Mouse (Mus musculus) stomach, postnatal 0 days (tissue): ENCODE results near the gene Aasdhppt.

Experiments
- CTCF ChIP-seq: IDR thresholded peaks from 2 replicates; pipeline ENCODE4 v1.5.1; 2016; ENCODE audit warnings: antibody characterized with exemption, low read depth, mild to moderate bottlenecking, moderate library complexity
- EP300 ChIP-seq: optimal IDR thresholded peaks from 2 replicates; pipeline ENCODE3; 2016; ENCODE audit warnings: antibody characterized with exemption

DNA sequence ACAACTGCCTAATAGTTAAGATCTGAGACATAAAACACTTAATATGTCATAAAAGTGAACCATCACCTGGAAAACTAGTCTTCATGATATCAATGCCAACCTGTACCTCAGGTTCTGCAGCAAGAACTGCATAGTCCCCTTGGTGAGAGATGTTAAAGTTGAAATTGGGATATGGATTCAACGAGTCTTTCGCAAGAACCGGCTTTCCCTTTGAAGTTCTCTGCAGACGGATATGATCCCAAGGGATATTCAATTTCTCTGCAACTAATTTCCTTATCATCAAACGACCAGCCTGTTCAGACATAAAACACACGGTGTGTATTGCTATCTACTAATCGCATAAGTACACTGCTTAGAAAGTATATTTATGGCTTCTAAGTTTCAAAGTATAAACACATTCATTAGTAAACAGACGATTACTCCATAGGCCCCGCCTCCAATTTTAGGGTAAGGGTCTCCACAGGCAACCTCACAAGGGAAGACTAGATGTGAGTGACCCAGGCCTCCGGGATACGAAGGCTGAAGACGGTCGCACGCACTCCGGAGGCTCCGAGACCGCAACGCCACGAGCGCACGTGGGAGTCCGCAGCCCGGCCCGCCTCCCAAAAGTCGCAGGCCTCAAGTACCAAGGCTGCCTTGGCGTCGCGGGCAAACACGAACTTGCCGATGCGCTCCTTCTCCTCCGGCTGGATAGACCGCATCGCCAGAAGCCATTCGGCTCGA, 482 bp downstream of the Aasdhppt start:
- TF ChIP-seq CTCF = no peak
- no peak for TF ChIP-seq EP300
